Mouse (Mus musculus): Measurements from ENCODE around the gene Tex14. TPM values are rescaled to one million over a fixed set of nuclear protein-coding genes. Genes with fewer than 3 reads are reported as not detected.
A peak's percentile ranks its signal among the peaks of the same experiment; 100 is the strongest.
"Not testable (repeated sequence)": the region's sequence is repeated elsewhere in the genome, so short reads cannot be mapped to it uniquely, and the experiment has no call there.

The Tex14 gene
- polyA plus RNA-seq, 1 experiment from 2014 or later = 0.86 TPM

- Histone ChIP-seq H3K9ac (replicated peaks) (peak overlapping the region; percentile 76), H3K36me3 (no peaks in the 10 kb centered on the region), H3K27me3 (replicated peaks) (no peaks in the 10 kb centered on the region), H3K4me3 (replicated peaks) (peak overlapping the region; percentile 55), H3K4me1 (peaks cover 4% of the 10 kb centered on the region), H3K27ac (replicated peaks) (peak overlapping the region; percentile 97), H3K9me3 (replicated peaks) (no peaks in the 10 kb centered on the region), H3K4me2 (peak overlapping the region; percentile 67)
- WGBS = 2% methylated on average over 58 of the region's 58 CpGs
- ATAC-seq (ENCODE audit: low FRiP score) = peak; percentile 97
Measured at GRCm38 (mm10) chr11:87404111-87404853, 583 bp upstream of the Tex14 start.

- H3K4me1 ChIP-seq = not testable (repeated sequence)
Measured at GRCm38 (mm10) chr11:87413412-87413811, 8.5 kb downstream of the Tex14 start.

DNA sequence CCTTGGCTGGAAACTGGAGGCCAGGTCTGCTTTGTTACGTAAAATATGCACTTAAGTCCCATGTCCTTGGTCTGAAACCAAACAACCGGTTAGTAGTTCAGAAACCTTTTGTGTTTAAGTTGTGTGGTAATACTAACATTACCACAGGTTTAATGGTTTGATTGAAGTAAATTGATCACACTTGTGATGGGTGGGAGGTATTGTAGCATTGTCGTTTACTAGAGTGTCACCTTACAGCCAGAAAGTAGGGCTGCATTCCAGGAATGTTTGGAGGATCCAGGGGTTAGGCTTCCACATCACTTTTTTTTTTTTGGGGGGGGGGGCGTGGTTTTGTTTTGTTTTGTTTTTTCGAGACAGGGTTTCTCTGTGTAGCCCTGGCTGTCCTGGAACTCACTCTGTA, 11.3 kb downstream of the Tex14 start:
- WGBS = 51% methylated on average over 5 of the region's 5 CpGs
- H3K27me3 ChIP-seq (replicated peaks) = no peaks in the 10 kb centered on the region
- no peak overlapping the region for H3K4me2 ChIP-seq
- H3K9me3 ChIP-seq (replicated peaks) = no peaks in the 10 kb centered on the region
- H3K27ac ChIP-seq (replicated peaks) = no peak overlapping the region
- H3K4me1 ChIP-seq = no peaks in the 10 kb centered on the region
- no peaks in the 10 kb centered on the region for H3K36me3 ChIP-seq
- no peak overlapping the region for H3K9ac ChIP-seq (replicated peaks)
- ATAC-seq (ENCODE audit: low FRiP score) = no peak
- no peak overlapping the region for H3K4me3 ChIP-seq (replicated peaks)

More at GRCm38 (mm10) chr11:87413412-87413811, 8.5 kb downstream of the Tex14 start:
- H3K4me2 ChIP-seq; H3K9me3 ChIP-seq (replicated peaks); ATAC-seq (ENCODE audit: low FRiP score); H3K4me3 ChIP-seq (replicated peaks); H3K9ac ChIP-seq (replicated peaks); H3K27ac ChIP-seq (replicated peaks); H3K36me3 ChIP-seq; H3K27me3 ChIP-seq (replicated peaks): not testable (repeated sequence)
- WGBS = 64% methylated on average over 3 of the region's 3 CpGs

GRCm38 (mm10) chr11:87420861-87421260, 16.0 kb downstream of the Tex14 start:
- H3K9me3 ChIP-seq (replicated peaks) = no peaks in the 10 kb centered on the region
- no peak overlapping the region for H3K4me3 ChIP-seq (replicated peaks)
- no peaks in the 10 kb centered on the region for H3K27me3 ChIP-seq (replicated peaks)
- H3K4me2 ChIP-seq = no peak overlapping the region
- no peaks in the 10 kb centered on the region for H3K36me3 ChIP-seq
- no peak overlapping the region for H3K9ac ChIP-seq (replicated peaks)
- H3K27ac ChIP-seq (replicated peaks) = no peak overlapping the region
- ATAC-seq (ENCODE audit: low FRiP score) = no peak
- H3K4me1 ChIP-seq = peaks cover 15% of the 10 kb centered on the region

GRCm38 (mm10) chr11:87421760-87422201, 16.9 kb downstream of the Tex14 start:
- WGBS = 36% methylated on average over 6 of the region's 6 CpGs

GRCm38 (mm10) chr11:87422511-87423340, 17.9 kb downstream of the Tex14 start:
- under 1% methylated on average over 26 of the region's 26 CpGs for WGBS
- Histone ChIP-seq H3K9ac (replicated peaks) (peak overlapping the region; percentile 55), H3K9me3 (replicated peaks) (no peaks in the 10 kb centered on the region), H3K4me2 (peak overlapping the region; percentile 59), H3K4me3 (replicated peaks) (peak overlapping the region; percentile 45), H3K27me3 (replicated peaks) (no peaks in the 10 kb centered on the region), H3K36me3 (no peaks in the 10 kb centered on the region), H3K27ac (replicated peaks) (peak overlapping the region; percentile 88), H3K4me1 (peaks cover 23% of the 10 kb centered on the region)
- ATAC-seq (ENCODE audit: low FRiP score) = peak; percentile 87

More at GRCm38 (mm10) chr11:87421760-87422201, 16.9 kb downstream of the Tex14 start:
- H3K4me2 ChIP-seq = peak overlapping the region; percentile 59
- peak overlapping the region; percentile 88 for H3K27ac ChIP-seq (replicated peaks)
- peaks cover 17% of the 10 kb centered on the region for H3K4me1 ChIP-seq
- H3K27me3 ChIP-seq (replicated peaks) = no peaks in the 10 kb centered on the region
- H3K36me3 ChIP-seq = no peaks in the 10 kb centered on the region
- H3K9ac ChIP-seq (replicated peaks) = peak overlapping the region; percentile 55
- no peaks in the 10 kb centered on the region for H3K9me3 ChIP-seq (replicated peaks)
- ATAC-seq (ENCODE audit: low FRiP score) = no peak
- peak overlapping the region; percentile 45 for H3K4me3 ChIP-seq (replicated peaks)

- Histone ChIP-seq H3K36me3 (no peaks in the 10 kb centered on the region), H3K4me2 (0 out of 2 replicates have a peak overlapping the region, but pooled peaks have one; percentile 22), H3K4me1 (peaks cover 23% of the 10 kb centered on the region), H3K4me3 (replicated peaks) (no peak overlapping the region), H3K27ac (replicated peaks) (peak overlapping the region; percentile 88), H3K9ac (replicated peaks) (no peak overlapping the region; the same call in 1 of the 2 replicates), H3K9me3 (replicated peaks) (no peaks in the 10 kb centered on the region), H3K27me3 (replicated peaks) (no peaks in the 10 kb centered on the region)
- WGBS = 49% methylated on average over 6 of the region's 6 CpGs
- ATAC-seq (ENCODE audit: low FRiP score) = no peak
Measured at GRCm38 (mm10) chr11:87423551-87424325, 18.9 kb downstream of the Tex14 start.

DNA sequence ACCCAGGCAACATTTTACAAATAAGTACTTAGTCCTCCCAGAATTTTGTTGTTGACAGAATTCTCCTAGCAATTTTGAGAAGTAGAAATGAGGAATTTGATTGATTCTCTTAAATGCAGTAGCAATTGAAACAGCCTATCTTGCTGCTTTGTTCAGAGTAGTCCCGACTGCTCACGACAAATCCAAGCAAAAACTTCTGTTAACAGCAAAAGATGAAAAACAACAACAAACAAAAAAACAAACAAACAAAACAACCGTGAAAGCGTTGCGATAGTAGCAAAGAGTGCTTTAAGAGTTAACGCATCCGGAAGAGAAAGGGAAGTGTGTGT, 21.2 kb downstream of the Tex14 start:
- Histone ChIP-seq H3K4me2 (peak overlapping the region; percentile 57), H3K9me3 (replicated peaks) (no peaks in the 10 kb centered on the region), H3K9ac (replicated peaks) (peak overlapping the region; percentile 26; the same call in 1 of the 2 replicates), H3K27ac (replicated peaks) (peak overlapping the region; percentile 81), H3K4me1 (peaks cover 23% of the 10 kb centered on the region), H3K4me3 (replicated peaks) (peak overlapping the region; percentile 36), H3K36me3 (no peaks in the 10 kb centered on the region), H3K27me3 (replicated peaks) (no peaks in the 10 kb centered on the region)
- ATAC-seq (ENCODE audit: low FRiP score) = no peak; the same call in 1 of the 2 replicates
- WGBS = under 1% methylated on average over 7 of the region's 7 CpGs

GRCm38 (mm10) chr11:87426450-87427250, 21.8 kb downstream of the Tex14 start:
- H3K4me3 ChIP-seq (replicated peaks) = peak overlapping the region; percentile 36
- H3K4me2 ChIP-seq = peak overlapping the region; percentile 57
- peak overlapping the region; percentile 26; the same call in 1 of the 2 replicates for H3K9ac ChIP-seq (replicated peaks)
- WGBS = under 1% methylated on average over 24 of the region's 24 CpGs
- H3K4me1 ChIP-seq = peaks cover 22% of the 10 kb centered on the region
- H3K27me3 ChIP-seq (replicated peaks); H3K9me3 ChIP-seq (replicated peaks); H3K36me3 ChIP-seq: not testable (repeated sequence)
- H3K27ac ChIP-seq (replicated peaks) = peak overlapping the region; percentile 82
- peak; percentile 88 for ATAC-seq (ENCODE audit: low FRiP score)

GRCm38 (mm10) chr11:87427273-87428050, 22.6 kb downstream of the Tex14 start:
- Histone ChIP-seq H3K27me3 (replicated peaks) (no peaks in the 10 kb centered on the region), H3K4me3 (replicated peaks) (no peak overlapping the region), H3K27ac (replicated peaks) (peak overlapping the region; percentile 82), H3K9me3 (replicated peaks) (no peaks in the 10 kb centered on the region), H3K4me1 (peaks cover 17% of the 10 kb centered on the region), H3K36me3 (no peaks in the 10 kb centered on the region), H3K4me2 (no peak overlapping the region), H3K9ac (replicated peaks) (no peak overlapping the region)
- ATAC-seq (ENCODE audit: low FRiP score) = no peak
- 32% methylated on average over 1 of the region's 1 CpGs for whole genome bisulfite sequencing

All from neural tube, embryonic 15.5 days (tissue).